Mouse (Mus musculus) midbrain, embryonic 10.5 days (tissue): ENCODE results near the gene Crlf2. TPM values are rescaled to one million over a fixed set of nuclear protein-coding genes. Genes with fewer than 3 reads are reported as not detected.

Source experiments
- polyA plus RNA-seq: library from polyadenylated mRNA; unstranded; fragments of >200 nt; fragmentation: Nextera tagmentation; extraction: Ambion mirVana; gene quantifications from 2 replicates; pipeline ENCODE4 v1.2.1, GENCODE M21; 2016

Crlf2 gene
- polyA plus RNA-seq, 1 experiment from 2014 or later: 3.9 TPM

Other genes starting within 250 kb of the Crlf2 start
- not detected in 2 replicates for gene Vmn2r16, start 228.8 kb downstream of the Crlf2 start, polyA plus RNA-seq
- gene Vmn2r17, start 139.3 kb downstream of the Crlf2 start, polyA plus RNA-seq: not detected in 2 replicates
- 1.6 and 2.1 TPM in 2 replicates for gene 5430403G16Rik, start 132.0 kb upstream of the Crlf2 start, polyA plus RNA-seq
- 9.4 and 10.2 TPM in 2 replicates for gene 4930522L14Rik, start 192.9 kb upstream of the Crlf2 start, polyA plus RNA-seq